Mouse (Mus musculus): ENCODE measurements around the gene Lgals9.

Lgals9 gene

DNA sequence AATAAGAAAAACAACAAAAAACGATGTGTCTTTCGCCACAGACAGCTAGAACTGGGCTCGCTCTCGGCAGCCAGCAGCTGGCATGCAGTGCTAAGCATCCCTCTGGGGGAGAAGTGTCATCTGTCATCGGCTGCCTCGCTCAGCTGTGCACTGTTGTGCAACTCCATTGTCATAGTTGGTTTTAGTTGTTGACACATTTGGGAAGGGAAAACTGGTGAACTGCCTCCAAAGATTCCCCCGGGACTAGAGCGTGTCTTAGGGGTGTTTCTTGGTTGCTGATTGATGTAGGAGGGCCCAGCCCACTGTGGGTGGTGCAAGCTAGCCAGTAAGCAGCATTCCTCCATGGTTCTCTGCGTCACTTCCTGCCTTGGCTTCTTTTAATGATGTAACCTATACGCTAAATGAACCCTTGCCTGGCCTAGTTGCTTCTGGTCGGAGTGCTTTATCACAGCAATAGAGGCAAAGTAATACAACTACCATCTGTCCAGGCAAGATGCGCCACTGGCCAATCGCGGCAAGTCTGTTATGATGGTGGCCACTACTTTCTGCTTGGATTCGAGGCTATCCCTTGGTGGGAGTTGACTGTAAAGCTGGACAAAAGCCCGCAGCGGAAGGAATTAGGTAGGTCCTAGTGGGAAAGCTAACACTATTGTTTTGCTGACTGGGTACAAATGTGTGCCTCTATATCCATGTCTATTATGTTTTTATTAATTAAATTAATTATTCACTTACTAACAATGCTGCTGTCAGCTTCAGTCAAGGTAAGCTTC lies 11.2 kb downstream of the Lgals9 start:
- WGBS, result 63% methylated on average over 17 of the region's 17 CpGs

DNA sequence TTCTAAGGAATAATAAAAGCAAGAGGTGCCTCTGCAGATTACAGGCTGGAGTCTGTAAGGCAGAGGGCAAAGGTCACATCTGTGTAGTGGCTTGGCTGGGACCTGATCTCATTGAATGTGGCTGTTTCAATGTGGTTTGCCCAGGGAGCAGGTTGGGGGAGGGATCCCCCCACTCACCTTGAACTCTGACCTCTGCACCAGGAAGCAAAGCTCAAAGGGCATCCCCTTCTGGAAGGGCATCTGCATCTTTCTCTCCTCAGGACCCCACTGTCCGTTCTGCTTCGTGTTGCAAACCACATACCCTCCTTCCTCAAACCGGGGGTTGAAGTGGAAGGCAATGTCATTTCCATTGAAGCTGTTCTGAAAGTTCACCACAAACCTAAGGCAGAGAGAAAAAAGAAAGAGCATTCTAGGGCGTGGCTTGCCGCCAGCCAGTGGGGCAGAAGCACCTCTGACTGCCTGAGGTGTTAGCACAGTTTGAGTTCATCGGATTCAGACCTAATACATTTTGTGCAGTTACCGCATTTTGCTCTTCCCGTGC lies 11.9 kb downstream of the Lgals9 start:
- WGBS, result 73% methylated on average over 8 of the region's 8 CpGs

DNA sequence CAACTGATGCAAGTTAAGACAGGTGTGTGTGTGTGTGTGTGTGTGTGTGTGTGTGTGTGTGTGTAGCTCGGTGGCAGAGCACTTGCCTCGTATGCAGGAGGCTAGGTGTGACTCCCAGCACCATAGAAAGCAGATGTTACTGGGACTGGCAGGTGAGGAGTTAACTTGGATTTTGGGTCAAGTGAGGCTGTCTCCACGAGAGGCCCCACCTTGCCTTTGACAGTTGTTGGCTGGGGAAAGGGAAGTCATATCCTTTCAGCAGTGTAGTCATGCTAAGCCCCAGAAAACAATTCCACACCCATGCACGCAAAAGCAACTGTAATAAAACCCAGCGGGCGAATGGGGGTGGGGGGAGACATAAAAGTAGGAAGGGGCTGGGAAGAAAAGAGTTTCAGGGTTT lies 12.4 kb downstream of the Lgals9 start:
- 82% methylated on average over 6 of the region's 6 CpGs for WGBS

DNA sequence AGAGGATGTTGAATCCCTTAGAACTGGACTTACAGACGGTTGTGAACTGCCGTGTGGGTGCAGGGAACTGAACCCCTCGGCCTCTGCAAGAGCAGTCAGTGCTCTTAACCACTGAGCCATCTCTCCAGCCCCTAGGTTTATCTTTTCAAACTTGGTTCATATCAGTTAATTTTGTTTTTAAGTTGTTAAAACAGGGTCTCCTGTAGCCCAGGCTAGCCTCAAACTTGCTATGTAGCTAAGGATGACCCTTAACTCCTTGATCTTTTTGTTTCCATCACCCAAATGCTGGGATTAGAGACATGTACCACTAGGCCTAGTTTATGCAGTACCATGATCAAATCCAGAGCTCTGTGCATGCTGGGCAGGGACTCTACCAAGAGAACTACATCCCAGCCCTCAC lies 13.0 kb downstream of the Lgals9 start:
- 97% methylated on average over 3 of the region's 3 CpGs for WGBS

DNA sequence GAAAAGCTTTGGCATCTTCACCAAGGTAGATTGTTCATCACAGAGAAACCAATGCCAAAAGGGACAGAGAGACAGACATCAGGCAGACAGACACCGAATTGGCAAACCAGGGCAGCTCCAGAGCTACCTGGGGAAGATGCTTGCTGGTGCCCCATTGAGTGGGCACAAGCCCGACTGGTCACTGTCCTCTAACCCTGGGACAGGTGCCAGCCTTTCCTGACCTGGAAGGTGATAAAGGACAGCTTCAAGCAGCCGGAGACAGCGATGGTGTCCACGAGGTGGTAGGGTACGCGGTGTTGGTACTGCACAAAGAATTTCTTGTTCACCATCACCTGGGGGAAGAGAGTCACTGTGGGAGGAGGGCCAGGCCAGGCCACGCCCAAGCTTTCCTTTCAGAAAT lies 13.7 kb downstream of the Lgals9 start:
- WGBS, result 87% methylated on average over 8 of the region's 8 CpGs

DNA sequence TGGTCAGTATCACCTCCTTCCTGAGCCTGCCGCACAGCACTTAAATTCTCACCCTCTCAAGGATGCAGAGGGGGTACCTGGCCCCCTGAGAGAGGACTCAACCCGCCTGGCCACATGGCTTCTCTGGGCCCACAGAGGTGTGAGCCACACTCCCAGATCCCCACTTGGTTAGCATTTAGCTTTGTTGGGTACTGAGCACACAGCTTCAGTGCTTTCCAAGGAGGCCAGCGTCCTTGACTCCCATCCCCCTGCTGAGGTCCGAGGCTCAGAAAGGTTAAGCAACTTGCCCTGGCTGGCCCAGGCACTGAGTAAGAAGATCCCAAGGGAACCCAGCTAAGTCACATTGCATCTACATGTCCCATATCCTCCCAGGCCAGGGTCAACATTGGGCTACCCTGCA lies 16.6 kb downstream of the Lgals9 start:
- 94% methylated on average over 4 of the region's 4 CpGs for WGBS

DNA sequence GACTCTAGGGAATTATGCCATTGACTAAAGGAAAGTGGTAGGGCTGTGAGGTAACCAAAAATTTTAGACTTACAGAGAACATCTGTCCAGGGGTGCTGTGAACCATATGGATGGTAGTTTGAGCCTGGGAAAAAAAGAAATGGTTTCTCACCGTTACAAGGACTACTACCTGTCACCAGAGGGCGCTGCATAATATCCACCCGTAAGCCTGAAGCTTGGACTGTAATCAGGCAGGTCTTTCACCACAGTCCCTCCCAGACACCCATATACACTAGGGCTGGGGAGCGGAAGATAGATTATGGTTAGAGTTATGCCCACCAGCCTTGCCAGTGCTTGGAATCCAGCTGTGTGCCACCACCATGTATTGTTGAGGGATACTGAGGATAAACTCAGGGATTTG lies 17.4 kb downstream of the Lgals9 start:
- WGBS, result 30% methylated on average over 4 of the region's 4 CpGs

DNA sequence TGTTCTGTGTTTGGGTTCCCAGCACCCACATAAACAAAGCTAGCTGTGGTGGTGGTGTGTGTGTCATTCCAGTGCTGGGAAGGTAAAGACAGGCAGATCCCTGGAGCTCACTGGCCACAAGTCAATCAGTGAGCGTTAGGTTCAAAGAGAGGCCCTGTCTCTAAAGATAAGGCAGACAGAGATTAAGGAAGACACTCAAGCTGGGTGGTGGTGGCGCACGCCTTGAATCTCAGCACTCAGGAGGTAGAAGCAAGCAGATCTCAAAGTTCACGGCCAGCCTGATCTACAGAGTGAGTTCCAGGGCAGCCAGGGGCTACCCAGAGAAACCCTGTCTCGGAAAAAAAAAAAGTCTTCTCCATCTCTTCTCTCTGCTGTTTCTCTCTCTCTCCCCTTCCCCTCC lies 23.5 kb downstream of the Lgals9 start:
- WGBS, result 93% methylated on average over 5 of the region's 5 CpGs

DNA sequence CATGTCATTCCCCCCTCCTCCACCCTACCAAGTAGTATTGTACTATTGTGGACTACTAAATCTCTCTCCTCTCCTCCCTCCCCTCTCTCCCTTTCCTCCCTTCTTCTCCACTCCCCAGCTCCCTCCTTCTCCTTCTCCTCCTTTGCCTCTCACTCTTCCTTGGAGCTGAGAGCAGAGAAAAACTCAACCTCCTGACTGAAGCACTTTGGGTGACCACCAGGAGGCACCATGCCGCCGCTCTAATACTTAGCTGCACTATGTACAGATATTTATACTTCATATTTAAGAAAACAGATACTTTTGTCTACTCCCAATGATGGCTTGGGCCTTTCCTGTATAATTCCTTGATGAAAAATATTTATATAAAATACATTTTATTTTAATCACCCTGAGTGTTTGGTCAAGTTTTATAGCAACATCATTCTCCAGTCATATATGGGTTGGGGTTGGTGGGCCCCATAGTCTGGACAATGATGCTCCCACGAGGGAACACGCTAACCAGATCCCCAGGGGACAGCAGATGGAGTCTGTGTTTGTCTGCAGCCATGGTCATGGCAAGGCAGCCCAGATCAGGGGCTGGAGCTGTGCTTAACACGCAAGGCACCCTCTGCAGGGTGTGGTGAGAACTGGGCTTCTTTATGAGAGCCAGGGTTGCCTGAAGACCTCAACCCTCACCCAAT lies 24.8 kb downstream of the Lgals9 start:
- 82% methylated on average over 5 of the region's 5 CpGs for WGBS

DNA sequence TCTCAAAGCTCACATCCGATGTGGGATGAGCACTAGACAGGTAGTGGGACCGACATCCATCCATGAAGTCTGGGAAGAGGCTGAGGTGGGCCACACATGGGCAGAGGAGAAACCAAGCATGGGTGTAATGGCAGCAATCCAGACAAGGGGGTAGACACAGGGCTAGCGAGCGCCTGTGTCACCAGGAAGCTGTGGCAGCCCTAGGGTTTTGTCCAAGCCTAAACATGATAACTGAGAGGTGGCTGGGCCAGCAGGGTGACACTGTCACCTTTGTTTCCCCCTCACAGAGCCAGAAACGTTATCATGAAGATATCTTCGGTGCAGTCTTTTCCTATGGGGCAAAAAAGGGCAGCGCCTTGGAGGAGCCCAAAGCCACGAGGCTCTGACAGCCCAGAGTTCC lies 25.4 kb downstream of the Lgals9 start:
- WGBS, result 87% methylated on average over 8 of the region's 8 CpGs

DNA sequence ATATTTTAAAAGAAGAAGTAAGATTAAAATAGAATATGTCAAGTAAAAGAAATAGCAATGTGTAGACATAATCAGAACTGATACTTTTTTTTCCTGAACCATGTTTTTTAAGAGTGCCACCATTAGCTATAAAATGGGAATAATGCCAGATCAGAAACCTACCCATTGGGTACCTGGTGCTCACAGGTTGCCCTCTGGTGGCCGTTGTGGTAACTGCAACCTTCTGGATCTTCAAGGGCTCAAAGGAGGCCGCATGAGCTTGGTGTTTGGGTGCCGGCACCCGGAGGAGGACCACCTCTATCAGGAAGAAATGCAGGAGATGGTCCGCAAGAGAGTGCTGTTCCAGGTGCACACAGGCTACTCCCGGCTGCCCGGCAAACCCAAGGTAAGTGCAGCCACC lies 28.5 kb downstream of the Lgals9 start:
- 15% methylated on average over 7 of the region's 7 CpGs for WGBS

DNA sequence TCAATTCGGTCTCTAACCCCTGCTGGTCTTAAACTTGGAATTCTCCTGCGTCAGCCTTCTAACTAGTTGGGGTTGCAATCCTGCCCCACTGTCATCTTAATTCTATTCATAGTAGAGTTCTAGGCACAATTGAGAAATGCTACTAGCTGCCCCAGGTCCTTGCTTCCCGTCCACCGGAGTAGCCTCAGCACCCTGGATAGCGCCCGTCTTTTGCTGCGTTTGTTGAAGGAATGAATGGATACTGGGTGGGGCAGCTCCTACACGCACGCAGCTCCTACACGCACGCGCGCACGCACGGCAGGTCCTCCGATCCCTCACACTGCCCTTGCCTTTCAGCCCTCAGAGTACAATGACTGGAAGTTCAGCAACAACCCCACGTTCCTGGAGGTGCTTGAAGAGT lies 32.3 kb downstream of the Lgals9 start:
- WGBS, result 17% methylated on average over 17 of the region's 17 CpGs

DNA sequence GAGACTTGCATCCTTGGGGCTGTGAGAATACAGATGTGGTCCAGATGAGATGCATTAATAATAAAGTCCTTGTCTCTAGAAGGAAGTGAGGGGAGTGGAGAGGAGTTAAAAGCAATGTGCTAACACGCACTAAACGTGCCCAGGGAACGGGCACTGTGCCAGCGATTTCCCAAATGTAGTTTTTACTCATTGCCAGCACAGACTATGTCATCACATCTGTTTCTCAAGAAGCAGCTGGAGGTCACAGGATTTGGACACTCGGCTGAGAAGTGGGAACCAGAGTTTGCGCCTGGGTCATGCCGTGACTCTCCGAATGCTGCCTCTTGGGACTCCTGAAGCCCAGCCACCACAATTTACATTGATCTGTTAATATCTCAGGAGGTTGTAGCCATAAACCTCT lies 34.4 kb downstream of the Lgals9 start:
- 74% methylated on average over 8 of the region's 8 CpGs for WGBS

DNA sequence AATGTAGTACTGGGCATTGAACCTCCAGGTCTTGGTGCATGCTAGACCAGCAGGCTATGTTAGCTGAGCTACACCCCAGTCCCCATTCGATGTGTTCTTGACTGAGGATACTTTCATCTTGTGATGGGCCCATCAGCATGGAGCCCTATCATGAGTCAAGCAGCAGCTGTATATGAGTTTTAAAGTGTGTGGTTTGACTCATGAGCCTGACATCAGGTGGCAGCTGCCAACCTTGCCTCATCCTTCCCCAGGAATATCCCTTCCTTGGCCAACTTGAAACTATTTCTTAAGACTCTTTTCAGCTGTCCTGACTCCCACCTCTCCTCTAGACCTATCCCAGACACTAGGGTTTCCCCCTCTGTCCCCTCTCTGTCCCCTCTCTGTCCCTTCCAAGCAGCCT lies 41.7 kb downstream of the Lgals9 start:
- 79% methylated on average over 1 of the region's 1 CpGs for WGBS

DNA sequence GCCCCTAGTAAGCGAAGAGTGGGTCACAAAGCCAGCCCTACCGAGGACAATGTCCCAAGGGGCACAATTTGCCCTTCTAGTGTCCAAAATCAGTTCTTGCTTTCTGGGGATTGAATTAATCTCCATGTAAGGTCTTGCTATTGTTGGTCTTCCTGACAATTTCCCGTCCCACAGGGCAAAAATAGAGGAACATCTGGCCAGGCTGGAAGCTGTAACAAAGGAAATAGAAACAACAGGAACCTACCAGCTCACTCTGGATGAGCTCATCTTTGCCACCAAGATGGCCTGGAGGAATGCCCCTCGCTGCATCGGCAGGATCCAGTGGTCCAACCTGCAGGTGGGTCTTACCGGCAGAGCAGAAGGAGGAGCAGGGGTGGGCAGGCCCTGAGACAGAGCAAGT lies 49.6 kb downstream of the Lgals9 start:
- 71% methylated on average over 6 of the region's 6 CpGs for WGBS

DNA sequence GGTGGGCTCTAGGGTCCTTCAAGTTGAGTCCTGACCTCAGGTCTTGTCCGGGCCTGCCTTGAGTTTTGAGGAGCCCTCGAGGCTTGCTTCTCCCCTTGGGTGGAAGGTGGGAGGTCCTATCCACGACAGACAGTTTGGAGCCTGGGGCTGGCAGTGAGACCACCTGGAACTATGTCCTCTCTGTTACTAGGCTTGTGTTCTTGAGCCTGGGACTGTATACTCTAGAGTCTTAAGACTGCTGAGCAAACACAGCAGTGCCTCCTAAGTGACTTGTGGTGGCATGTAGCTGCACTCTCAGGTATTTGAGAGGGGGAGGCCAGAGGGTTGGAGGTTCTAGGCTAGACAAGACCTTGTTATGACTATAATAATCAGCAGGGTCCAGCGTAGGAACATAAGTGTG lies 50.0 kb downstream of the Lgals9 start:
- 85% methylated on average over 4 of the region's 4 CpGs for WGBS

DNA sequence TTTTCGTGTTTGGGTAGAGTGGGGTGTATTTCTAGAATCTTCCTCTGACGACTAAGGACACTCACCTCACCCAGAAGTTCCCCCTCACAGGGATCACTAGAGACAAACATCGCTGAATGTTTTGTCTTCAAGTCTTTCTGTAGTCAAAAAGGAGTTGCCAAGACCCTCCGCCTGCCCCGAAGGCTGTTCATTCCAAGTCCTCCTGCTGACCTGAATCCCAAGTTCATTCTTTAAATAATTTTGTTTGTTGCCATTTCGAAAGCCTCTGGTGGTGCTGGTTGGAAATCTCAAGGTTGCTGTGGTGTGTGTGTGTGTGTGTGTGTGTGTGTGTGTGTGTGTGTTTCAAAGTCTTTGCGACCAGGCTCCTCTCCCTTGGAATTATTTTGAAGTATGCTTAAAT lies 50.4 kb downstream of the Lgals9 start:
- 77% methylated on average over 7 of the region's 7 CpGs for WGBS

DNA sequence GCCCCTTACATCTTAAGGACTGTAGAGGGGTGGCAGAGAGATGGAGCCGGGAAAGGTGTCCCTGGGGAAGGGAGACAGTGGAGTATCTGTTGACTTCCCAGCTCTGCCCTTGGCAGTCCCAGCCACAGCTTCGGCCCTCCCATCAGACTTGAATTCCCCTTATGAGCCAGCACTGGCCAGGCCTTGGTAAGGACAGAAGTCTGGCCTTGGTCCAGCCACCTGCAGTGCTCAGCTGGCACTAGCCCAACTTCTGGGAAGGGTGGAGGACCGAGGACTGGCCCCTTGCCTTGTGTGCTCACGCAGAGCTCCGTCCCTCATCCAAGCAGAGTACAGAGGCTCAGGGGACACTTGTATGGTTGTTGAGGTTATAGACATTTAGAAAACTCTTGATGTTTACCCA lies 55.4 kb downstream of the Lgals9 start:
- WGBS, result 46% methylated on average over 5 of the region's 5 CpGs

DNA sequence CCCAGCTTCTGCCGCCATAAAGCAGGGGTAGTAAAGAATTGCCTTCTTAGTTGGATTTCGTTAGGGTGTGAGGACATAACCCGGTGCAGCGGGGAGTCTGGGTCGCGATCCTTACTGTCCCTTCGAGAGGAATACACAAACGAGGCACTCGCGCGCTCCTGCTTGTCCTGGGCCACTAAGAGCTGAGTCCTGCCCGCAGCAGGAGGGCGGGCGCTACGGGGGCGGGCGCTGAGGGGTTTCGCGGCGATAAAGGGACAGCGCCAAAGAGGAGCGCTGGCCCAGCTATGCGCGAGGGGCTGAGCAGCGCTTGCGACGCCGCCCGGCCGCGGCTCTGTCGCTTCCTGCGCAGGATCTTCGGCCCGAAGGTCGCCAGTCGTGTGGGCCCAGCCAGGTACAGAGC lies 59.8 kb downstream of the Lgals9 start:
- 3% methylated on average over 37 of the region's 37 CpGs for WGBS

DNA sequence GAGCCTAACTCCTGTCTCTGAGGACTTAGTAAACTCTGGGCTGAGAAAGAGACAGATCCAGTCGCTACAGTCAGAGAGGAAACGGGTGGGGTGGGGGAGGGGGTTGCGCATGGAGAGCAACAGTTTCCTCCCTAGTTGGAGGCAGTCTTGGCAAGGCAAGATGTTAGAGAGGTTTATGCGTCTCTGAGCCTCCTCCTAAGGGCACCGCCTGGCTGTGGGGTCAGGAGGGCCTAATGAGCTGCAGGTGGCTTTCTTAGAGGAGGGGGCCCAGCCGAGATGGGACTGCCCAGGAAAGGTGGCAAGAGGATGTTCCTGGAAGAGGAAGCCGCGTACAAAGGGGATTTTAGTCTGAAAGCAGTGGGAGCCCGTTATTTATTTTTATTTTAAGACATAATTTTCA lies 60.6 kb downstream of the Lgals9 start:
- WGBS, result 34% methylated on average over 9 of the region's 9 CpGs

DNA sequence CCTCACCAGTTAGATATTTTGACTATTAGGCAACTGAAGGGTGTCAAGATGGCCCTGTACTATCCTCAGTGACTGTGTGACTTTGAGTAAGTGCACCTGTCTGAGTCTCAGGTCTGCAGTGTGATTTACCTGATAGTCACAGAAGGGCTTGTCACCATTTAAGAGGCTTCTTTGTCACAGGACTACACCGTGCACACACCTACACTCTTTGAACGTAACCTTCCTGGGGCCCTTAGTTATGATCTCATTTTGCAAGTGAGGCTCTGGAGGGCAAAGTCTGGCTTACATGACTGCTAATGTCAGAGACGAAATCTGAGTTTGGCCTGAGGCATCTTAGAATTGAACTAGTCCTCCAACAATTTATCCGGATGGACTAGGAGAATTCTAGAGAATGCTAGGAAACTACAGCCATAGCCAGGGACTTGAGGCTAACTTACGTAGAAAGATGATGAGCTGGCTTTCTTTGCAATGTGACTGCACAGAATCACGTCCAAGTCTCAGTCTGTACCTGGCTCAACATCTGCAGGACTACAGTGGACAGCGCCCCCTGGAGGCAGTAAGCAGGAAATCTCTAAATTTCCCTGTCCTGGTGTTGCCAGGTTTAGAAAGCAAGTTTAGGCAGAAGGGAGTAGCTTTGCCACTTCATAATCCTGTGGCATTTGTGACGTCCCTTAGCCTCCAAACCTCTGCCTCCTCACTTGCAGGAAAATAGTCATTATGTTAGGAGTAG lies 61.9 kb downstream of the Lgals9 start:
- 47% methylated on average over 8 of the region's 8 CpGs for WGBS

DNA sequence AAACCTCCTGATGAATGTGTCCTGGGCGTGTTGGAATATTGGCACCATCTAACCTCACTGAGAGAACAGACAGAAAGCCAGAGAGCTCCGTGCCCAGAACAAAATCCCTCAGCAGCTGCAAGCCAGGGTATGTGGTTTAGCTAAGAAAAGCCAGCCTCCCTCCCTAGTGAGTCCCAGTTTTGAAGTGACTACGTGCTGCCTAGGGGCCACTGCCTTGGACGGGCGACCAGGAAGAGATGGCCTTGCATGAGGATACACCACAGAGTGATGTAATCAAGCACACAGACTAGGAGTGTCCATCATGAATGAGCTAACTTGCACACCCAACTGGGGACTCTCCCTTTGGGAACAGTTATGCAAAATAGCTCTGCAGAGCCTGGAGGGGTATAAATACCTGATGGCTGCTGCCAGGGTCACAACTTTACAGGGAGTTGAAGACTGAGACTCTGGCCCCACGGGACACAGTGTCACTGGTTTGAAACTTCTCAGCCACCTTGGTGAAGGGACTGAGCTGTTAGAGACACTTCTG lies 64.3 kb downstream of the Lgals9 start, which contains the start of gene Nos2:
Gene Nos2 (plus strand): TSS at position 377 of the 529 bp plus-strand sequence.
- 54% methylated on average over 6 of the region's 6 CpGs for WGBS
